Mouse (Mus musculus) MEL (cell line): ENCODE results near the gene Elp1.

Experiments used
- GATA1 ChIP-seq: IDR thresholded peaks from 2 replicates; pipeline ENCODE4 v1.6.1; 2011; ENCODE audit warnings: low read depth, low read length, improper control_type of control experiment
- NRF1 ChIP-seq: IDR thresholded peaks from 2 replicates; pipeline ENCODE4 v1.6.1; 2014; ENCODE audit warnings: low read depth, mild to moderate bottlenecking, inconsistent platforms, low read length, improper control_type of control experiment, moderate library complexity; ENCODE audit not compliant: poor library complexity, insufficient read depth, severe bottlenecking
- POLR2A ChIP-seq, 2 experiments: IDR thresholded peaks; 2 replicates each; pipeline ENCODE4 v1.6.1; 2011 to 2012; ENCODE audit warnings: low read length in 2 of 2, mild to moderate bottlenecking in 2 of 2, control low read depth in 1 of 2, improper control_type of control experiment in 1 of 2, low read depth in 1 of 2, moderate library complexity in 1 of 2; ENCODE audit not compliant: control insufficient read depth in 1 of 2, insufficient read depth in 1 of 2, poor library complexity in 1 of 2

- TF ChIP-seq POLR2A (IDR thresholded peaks at IDR 0.05; ENCODE audit: control insufficient read depth in 1 of 2, insufficient read depth in 1 of 2, low read depth in 1 of 2, low read length in 2 of 2, poor library complexity in 1 of 2) (no peak), GATA1 (no peak), NRF1 (no peak)
Observed at GRCm38 (mm10) chr4:56831998-56832397, 29.9 kb upstream of the Elp1 start.
